Mouse (Mus musculus): ENCODE measurements around the gene Col9a3. TPM values are rescaled to one million over a fixed set of nuclear protein-coding genes. Genes with fewer than 3 reads are reported as not detected.

Gene Col9a3
- polyA plus RNA-seq, 1 experiment, result 1.6 TPM

DNA sequence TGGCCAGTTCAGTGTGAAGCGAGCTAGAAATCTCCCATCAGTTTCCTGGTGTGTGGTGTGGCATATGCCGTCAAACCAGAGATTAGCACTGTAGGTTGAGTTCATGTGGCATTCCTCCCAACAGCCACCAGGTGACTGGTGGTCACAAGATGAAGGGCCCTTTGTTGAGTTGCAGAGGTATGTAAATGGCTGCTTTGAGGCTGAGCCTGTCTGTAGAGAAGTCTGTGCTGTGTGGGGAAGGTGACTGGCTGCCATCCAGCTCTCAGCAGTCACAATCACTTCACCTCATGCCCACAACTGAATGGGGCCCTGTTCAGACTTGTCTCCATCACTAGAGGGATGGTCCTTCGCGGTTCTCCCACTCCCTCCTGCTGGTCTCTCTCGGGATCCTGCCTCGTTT is 7.2 kb downstream of the Col9a3 start:
- Histone ChIP-seq H3K4me3 (replicated peaks; ENCODE audit: extremely low read depth, low read depth, low read length) (no peak overlapping the region), H3K4me1 (ENCODE audit: control insufficient read depth, insufficient read depth, low read length) (0 out of 2 replicates have a peak, but pooled peaks cover 2% of the 10 kb centered on the region)
- no peak for DNase-seq
- TF ChIP-seq CTCF (IDR thresholded peaks at IDR 0.05; ENCODE audit: insufficient read depth, low read length) (no peak), POLR2A (IDR thresholded peaks at IDR 0.05; ENCODE audit: borderline replicate concordance, extremely low read depth, low read depth, low read length) (no peak)
- 49% methylated on average over 6 of the region's 6 CpGs for WGBS

DNA sequence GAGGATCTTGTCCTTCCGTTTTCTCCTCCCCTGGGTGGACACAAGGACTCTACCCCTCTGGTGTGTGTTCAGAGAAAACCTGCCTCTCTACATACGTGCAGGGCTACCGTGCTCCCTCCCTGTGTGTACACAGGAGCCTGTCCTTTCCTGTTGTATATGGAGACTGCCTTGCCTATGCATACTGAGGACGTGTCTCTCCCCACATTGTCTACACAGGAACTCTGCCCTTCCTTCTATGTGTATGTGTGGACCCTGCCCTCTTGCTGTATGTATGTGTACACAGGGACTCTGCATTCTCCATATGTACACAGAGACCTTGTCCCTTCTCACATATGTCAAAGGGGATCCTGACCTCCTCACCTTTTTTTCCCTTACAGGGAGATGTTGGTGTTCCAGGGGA is 12.7 kb downstream of the Col9a3 start:
- 57% methylated on average over 4 of the region's 4 CpGs for WGBS

DNA sequence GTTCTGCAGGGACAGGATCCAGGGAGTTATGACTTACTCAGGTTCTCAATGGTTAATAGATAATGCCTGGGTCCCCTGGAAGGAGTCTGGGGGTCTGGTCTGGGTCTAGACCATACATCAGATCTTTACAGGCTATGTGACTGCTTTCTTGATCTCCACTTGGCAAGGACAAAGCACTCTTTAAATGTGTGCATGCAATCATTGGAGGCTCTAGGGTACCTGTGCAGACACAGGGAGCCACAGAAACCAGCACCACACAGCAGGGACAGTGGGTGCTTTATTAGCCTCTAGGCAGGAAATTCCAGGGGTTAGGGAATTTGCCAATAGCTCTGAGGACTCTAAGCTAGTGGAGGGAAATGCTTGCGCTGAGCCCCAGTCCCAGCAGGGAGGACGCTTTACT is 14.3 kb downstream of the Col9a3 start:
- 68% methylated on average over 2 of the region's 2 CpGs for WGBS
- H3K4me3 ChIP-seq (replicated peaks; ENCODE audit: extremely low read depth, low read depth, low read length), result no peak overlapping the region
- DNase-seq, result no peak
- TF ChIP-seq POLR2A (IDR thresholded peaks at IDR 0.05; ENCODE audit: borderline replicate concordance, extremely low read depth, low read depth, low read length) (no peak), CTCF (IDR thresholded peaks at IDR 0.05; ENCODE audit: insufficient read depth, low read length) (no peak)
- no peaks in the 10 kb centered on the region for H3K4me1 ChIP-seq (ENCODE audit: control insufficient read depth, insufficient read depth, low read length)

More for the DNA sequence above, 12.7 kb downstream of the Col9a3 start:
- H3K4me3 ChIP-seq (replicated peaks; ENCODE audit: extremely low read depth, low read depth, low read length), result no peak overlapping the region
- H3K4me1 ChIP-seq (ENCODE audit: control insufficient read depth, insufficient read depth, low read length), result no peaks in the 10 kb centered on the region
- TF ChIP-seq POLR2A (IDR thresholded peaks at IDR 0.05; ENCODE audit: borderline replicate concordance, extremely low read depth, low read depth, low read length), result no peak
- TF ChIP-seq CTCF (IDR thresholded peaks at IDR 0.05; ENCODE audit: insufficient read depth, low read length), result no peak
- no peak for DNase-seq

DNA sequence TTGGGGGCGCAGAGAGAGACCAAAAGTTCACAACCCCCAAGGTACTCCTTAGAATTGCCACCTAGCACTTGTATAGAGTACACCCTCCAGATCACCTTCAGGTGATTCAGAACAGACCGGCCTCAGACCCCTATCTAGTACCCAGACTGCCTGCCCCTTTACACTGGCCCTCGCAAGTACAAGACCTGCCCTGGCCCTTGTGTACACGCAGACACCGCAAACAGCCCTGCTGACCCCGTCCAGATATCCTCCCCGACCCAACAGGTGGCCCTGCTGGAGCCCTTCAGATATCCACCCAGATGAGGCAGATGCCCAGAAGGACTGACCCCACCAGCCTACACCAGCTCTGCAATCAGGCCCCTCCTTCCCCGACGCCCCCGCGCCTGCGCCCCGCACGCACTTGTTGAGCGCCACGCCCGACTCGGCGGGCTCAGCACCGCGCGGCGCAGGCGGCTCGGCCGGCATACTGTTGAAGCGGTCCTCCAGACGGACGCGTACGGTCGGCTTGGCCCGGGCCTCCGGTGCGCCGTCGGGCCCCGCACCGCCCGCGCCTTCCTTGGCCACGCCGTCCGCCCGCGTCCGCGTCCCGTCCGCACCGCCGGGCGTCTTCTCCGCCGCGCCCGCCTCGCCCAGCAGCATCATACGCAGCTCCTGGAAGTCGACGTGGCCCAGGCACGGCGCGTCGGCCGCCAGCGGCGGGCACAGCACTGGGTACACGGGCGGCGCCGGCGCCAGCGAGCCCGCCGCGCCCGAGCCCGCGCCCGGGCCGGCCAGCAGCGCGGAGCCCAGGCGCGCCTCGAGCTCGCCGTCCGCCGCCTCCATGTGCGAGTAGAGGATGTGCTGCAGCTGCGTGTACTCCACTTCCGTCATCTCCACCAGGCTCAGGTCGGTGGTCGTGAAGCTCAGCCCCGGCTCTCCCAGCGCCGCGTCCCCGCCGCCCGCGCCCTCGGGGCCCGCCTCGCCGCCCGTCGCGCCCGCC is 44.3 kb downstream of the Col9a3 start:
- TF ChIP-seq POLR2A (IDR thresholded peaks at IDR 0.05; ENCODE audit: borderline replicate concordance, extremely low read depth, low read depth, low read length), result no peak
- no peak for TF ChIP-seq CTCF (IDR thresholded peaks at IDR 0.05; ENCODE audit: insufficient read depth, low read length)
- Histone ChIP-seq H3K4me3 (replicated peaks; ENCODE audit: extremely low read depth, low read depth, low read length) (no peak overlapping the region), H3K4me1 (ENCODE audit: control insufficient read depth, insufficient read depth, low read length) (no peaks in the 10 kb centered on the region)
- DNase-seq, result no peak
- 7% methylated on average over 112 of the region's 112 CpGs for WGBS

DNA sequence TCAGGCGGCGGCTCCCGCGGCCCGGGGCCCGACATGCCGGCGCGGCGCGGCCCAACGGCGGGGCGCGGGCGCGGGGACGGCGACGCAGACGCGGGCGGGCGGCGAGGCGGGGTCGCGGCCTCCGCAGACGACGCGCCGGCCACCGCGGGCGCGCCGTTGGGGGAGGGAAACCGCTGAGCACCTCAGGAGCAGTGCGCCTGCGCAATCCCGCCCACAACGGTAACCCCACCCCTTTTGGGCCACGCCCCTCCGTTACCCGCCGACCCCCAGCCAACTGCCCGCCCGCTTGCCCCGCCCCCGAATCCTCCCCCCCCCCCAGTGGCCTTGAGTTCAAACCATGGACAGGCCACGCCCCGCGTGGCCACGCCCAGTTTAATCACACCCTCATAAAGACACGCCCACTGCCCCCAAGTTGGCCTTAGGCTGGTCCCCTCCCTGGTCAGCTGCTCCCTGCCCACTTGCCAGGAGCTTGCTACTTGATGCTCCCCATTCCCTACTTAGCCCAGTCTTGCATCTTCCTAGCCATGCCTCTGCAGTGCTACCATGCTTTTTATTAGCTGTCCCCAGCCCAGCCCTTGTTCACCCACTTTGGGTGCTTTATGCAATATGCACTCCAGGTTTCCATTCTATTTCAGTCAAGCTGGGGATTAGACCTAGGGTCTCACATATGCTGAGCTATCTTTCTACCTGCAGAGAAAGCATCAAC is 45.1 kb downstream of the Col9a3 start, which contains the start of gene Tcfl5:
Tcfl5 (minus strand) TSS at position 154 of the 706 bp plus-strand sequence.
- WGBS, result 27% methylated on average over 56 of the region's 56 CpGs

DNA sequence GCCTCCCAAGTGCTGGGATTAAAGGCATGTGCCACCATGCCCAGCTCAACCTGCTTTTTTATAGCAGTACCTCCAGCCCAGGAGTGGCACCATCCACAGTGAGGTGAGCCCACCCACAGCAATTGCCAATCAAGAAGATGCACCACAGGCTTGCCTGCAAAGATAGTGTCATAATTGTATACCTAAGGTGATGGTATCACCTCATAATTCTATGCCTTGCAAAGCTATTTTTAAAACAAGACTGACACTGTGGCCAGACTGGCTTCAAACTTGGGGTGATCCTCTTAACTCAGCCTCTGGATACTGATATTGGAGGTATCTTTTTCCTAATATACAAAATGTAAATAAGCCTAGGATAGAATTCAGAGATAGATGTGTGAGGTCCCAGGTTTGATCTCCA is 46.0 kb downstream of the Col9a3 start:
- H3K4me1 ChIP-seq (ENCODE audit: control insufficient read depth, insufficient read depth, low read length), result no peaks in the 10 kb centered on the region
- H3K4me3 ChIP-seq (replicated peaks; ENCODE audit: extremely low read depth, low read depth, low read length), result no peak overlapping the region
- no peak for TF ChIP-seq POLR2A (IDR thresholded peaks at IDR 0.05; ENCODE audit: borderline replicate concordance, extremely low read depth, low read depth, low read length)
- no peak for TF ChIP-seq CTCF (IDR thresholded peaks at IDR 0.05; ENCODE audit: insufficient read depth, low read length)
- no peak for DNase-seq

More for the DNA sequence above, 45.1 kb downstream of the Col9a3 start, which contains the start of gene Tcfl5:
- no peak for DNase-seq
- Histone ChIP-seq H3K4me3 (replicated peaks; ENCODE audit: extremely low read depth, low read depth, low read length) (no peak within 1 kb of the TSS), H3K4me1 (ENCODE audit: control insufficient read depth, insufficient read depth, low read length) (no peaks in the 10 kb centered on the region)
- TF ChIP-seq POLR2A (IDR thresholded peaks at IDR 0.05; ENCODE audit: borderline replicate concordance, extremely low read depth, low read depth, low read length) (no peak), CTCF (IDR thresholded peaks at IDR 0.05; ENCODE audit: insufficient read depth, low read length) (no peak)

DNA sequence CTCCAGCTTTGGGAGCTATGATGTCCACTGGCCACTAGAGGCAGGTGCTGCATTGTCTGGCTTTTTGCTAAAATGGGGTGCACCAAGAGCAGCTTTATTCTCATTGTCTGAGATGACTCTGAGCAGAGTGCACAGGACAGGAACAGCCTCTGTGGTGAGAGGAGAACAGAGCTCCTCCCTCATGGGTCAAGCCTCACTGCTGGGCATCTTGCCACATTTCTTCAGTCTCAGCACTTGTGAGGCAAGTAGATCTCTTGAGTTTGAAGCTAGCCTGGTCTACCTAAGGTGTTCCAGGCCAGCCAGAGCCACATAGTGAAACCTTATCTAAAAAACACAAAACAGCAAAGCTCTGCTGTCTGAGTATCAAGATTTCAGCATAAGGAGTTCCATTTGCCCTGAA is 49.3 kb downstream of the Col9a3 start:
- DNase-seq, result no peak
- TF ChIP-seq POLR2A (IDR thresholded peaks at IDR 0.05; ENCODE audit: borderline replicate concordance, extremely low read depth, low read depth, low read length) (no peak), CTCF (IDR thresholded peaks at IDR 0.05; ENCODE audit: insufficient read depth, low read length) (no peak)
- H3K4me1 ChIP-seq (ENCODE audit: control insufficient read depth, insufficient read depth, low read length), result no peaks in the 10 kb centered on the region
- H3K4me3 ChIP-seq (replicated peaks; ENCODE audit: extremely low read depth, low read depth, low read length), result no peak overlapping the region

DNA sequence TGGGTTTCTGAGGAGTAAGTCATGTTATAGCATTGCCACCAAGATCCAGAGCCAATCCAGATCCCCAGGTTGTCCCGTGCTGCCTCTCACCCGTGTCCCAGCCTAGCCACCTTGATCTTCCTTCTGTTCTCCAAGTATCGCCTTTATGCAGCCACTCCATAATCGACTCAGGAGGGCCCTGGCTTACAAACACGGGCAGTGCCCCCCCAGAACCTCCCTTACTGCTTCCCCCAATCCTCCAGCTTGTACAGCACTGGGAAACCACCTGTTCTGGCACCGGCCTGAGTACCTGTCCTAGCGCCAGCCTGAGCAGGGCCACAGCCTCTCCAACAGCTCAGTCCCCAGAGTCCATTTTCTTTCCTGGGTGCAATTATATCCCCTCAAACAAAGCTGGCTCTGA is 57.1 kb downstream of the Col9a3 start:
- 79% methylated on average over 7 of the region's 7 CpGs for WGBS
- H3K4me3 ChIP-seq (replicated peaks; ENCODE audit: extremely low read depth, low read depth, low read length), result no peak overlapping the region
- TF ChIP-seq POLR2A (IDR thresholded peaks at IDR 0.05; ENCODE audit: borderline replicate concordance, extremely low read depth, low read depth, low read length) (no peak), CTCF (IDR thresholded peaks at IDR 0.05; ENCODE audit: insufficient read depth, low read length) (no peak)
- no peaks in the 10 kb centered on the region for H3K4me1 ChIP-seq (ENCODE audit: control insufficient read depth, insufficient read depth, low read length)
- DNase-seq, result no peak

DNA sequence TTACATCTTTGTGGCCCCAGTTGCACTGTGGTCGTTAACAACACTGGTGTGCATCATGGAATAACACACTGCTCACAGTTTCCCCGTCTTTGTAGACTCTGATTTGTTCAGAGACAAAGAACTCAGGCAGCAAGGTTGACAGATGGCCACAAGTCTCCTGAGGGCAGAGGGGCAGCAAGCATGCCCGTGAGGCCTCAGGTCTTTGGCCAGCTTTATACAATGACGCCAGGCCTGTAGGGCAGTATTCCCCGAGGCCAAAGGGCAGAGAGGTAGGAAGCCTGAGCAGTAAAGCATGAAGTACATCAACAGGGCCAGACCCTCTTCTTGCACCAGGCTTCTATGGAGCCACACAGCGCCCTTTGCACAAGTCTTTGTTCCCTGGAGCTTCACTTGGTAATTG is 57.6 kb downstream of the Col9a3 start:
- Histone ChIP-seq H3K4me3 (replicated peaks; ENCODE audit: extremely low read depth, low read depth, low read length) (no peak overlapping the region), H3K4me1 (ENCODE audit: control insufficient read depth, insufficient read depth, low read length) (no peaks in the 10 kb centered on the region)
- no peak for DNase-seq
- TF ChIP-seq POLR2A (IDR thresholded peaks at IDR 0.05; ENCODE audit: borderline replicate concordance, extremely low read depth, low read depth, low read length) (no peak), CTCF (IDR thresholded peaks at IDR 0.05; ENCODE audit: insufficient read depth, low read length) (no peak)
- 61% methylated on average over 6 of the region's 6 CpGs for WGBS
